Mouse (Mus musculus): ENCODE data around the gene Necab3.

Necab3 gene

DNA sequence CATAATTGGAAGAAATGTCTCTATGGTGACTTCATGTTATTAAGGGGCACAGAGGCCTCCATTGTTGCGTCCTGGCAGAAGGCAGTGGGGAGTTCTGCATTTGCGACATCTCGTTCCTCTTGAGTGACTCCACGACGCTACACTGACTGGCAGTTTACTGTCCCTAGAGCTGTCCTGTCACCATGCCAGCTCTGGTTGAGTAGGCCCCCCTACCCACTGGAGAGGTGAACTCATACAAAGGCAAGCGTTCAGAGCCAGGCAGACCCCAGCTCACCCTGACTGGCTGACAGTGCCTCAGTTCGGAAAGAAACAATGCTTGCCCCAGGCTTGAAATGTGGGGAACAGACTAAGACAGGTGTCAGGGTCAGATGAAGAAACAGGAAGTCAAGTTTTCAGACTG lies 15.6 kb upstream of the Necab3 start:
- DNase-seq (ENCODE audit: extremely low read depth, insufficient read length, low spot score) = no peak

DNA sequence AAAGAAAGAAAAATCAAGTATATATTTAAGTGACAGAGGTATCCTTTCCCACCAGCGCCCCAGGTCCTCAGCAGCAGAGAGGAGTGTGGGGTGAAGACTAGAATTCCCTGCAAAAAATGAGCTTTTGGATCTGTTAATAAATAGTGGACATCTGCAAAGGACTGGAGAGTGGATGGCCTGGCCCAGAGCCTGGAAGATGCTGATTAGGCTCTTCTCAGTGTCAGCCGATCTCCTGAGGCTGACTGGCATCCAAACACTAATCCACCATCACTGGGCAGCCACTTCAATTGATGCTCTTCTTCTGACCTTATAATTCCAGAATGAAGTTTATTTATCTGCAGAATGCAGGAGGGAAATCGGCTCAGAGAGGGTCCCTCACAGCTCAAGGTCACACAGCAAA lies 14.3 kb upstream of the Necab3 start:
- no peak for DNase-seq (ENCODE audit: extremely low read depth, insufficient read length, low spot score)

DNA sequence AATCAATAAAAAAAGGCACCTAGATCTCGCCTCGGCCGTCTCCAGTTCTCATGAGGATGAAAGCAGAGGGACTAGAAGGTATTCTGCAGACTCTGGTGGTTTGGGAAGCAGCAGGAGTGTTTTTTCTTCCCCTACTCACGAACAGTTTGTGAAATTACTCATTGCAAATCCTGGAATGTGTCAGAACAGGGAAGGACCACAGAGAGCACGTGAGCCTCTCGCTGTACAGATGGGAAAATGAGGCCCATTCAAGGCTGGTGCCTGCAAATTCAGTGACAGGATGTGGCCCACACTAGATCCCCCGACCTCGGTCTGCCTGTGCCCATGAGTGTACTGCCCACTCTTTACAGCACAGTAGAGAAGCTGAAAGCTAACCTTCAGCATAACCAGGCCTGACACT lies 13.3 kb upstream of the Necab3 start:
- DNase-seq (ENCODE audit: extremely low read depth, insufficient read length, low spot score) = peak; percentile 57

DNA sequence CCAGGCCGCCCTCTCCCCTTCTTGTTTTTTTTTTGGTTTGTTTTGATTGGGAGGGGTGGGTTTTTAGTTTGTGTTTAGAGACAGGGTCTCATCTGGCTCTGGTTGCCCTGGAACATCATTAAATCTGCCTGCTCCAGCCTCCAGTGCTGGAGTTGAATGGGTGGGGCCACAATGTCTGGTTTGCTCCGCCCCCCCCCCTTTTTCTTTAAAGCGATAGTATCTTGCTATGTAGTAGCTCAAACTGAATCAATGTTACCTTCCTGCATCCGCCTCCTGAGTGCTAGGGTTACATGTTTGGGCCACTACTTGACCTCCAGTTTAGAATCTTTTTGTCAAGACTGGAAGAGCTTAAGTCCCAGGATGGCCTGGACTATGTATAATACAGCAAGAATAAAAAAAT lies 12.6 kb upstream of the Necab3 start:
- DNase-seq (ENCODE audit: extremely low read depth, insufficient read length, low spot score) = no peak

DNA sequence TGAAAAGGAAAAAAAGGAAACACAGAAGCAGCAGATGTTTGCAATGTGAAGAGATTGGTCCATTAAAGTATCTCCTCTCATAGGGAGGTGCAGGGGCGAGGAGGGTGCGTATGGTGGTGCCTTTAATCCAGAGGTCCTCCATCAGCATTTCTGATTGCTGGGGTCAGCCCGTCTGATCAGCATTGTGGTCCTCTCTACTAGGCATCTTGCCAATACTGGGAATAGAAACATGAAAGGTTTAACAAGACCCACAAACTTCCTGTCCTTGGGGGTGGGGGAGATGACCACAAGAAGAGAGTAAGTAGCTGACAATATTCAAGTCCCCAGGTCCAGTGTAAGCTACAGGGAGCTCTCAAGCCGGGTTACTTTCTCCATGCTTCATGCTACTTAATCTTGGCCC lies 12.0 kb upstream of the Necab3 start:
- peak; percentile 42 for DNase-seq (ENCODE audit: extremely low read depth, insufficient read length, low spot score)

GRCm38 (mm10) chr2:154569836-154570286 lies 11.2 kb upstream of the Necab3 start, which contains the start of gene E2f1:
Gene E2f1 (minus strand): TSS chr2:154569892.
- DNase-seq (ENCODE audit: extremely low read depth, insufficient read length, low spot score) = peak; percentile 98

DNA sequence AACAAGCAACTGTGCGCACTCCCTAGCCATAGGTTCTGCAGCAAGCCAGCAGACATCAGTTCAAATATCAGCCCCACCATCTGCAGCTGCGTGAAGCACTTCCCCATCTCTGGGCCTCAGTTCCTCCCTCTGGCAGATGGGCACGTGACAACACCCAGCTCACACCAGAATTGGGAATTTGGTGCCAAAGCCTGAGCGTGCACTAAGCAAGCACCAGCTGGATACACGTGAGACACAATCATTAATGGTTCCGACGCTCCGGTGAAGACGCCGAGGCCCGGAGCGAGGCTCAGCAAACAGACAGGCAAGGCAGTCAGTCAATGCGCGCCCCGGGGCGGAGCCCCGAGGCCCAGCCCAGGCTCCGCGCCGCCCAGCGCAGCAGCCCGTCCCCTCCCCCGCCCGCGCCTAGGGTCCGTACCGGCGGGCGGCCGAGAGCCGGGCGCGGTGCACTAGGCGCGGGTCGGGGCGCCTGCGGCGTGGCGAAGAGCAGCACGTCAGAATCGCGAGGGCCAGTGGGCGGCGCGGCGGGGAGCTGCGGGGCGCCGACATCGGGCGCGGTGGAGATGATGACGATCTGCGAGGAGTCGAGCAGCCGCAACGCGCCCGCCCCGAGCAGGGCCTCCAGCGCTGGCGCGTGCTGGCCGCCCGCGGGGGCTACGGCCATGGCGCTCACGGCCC lies 10.5 kb upstream of the Necab3 start:
- peak; percentile 84 for DNase-seq (ENCODE audit: extremely low read depth, insufficient read length, low spot score)

GRCm38 (mm10) chr2:154568329-154569070 lies 9.8 kb upstream of the Necab3 start:
- no peak for DNase-seq (ENCODE audit: extremely low read depth, insufficient read length, low spot score)

- DNase-seq (ENCODE audit: extremely low read depth, insufficient read length, low spot score) = no peak
Measured at GRCm38 (mm10) chr2:154567766-154568165, 9.1 kb upstream of the Necab3 start.

GRCm38 (mm10) chr2:154566641-154567040 lies 8.0 kb upstream of the Necab3 start:
- DNase-seq (ENCODE audit: extremely low read depth, insufficient read length, low spot score) = no peak

GRCm38 (mm10) chr2:154565562-154565961 lies 6.9 kb upstream of the Necab3 start:
- no peak for DNase-seq (ENCODE audit: extremely low read depth, insufficient read length, low spot score)

- no peak for DNase-seq (ENCODE audit: extremely low read depth, insufficient read length, low spot score)
Measured at GRCm38 (mm10) chr2:154563612-154564170, 5.0 kb upstream of the Necab3 start.

DNA sequence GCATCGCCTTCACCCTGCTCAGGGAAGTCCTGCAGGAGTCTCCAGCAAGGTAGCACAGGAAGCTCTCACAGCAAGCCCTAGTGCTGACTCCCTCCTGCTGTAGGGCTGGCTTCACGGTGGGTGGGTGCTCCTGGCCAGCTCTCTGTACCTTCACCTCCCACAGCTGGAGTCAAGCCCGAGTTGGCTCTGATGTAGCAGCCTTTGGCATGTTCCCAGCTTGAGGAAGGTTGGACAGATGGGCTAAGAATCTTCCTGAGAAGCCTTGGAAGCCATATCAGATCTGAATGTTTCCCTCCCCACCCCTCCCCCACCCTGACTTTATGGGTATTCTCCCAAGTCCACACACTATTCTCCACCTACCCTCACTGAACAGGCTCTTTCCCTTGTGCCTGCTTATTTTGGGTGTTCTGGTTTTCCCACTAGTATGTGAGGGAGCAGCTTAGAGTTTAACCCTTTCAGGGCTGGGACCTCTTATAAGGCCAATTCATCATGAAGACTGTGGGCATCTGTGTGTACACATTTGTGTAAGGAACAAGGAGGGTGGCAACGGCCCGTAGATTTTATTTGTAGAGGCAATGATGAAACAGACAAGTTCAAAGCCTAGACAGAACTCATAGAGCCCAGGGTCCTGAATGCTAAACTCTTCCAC lies 1.4 kb downstream of the Necab3 start:
- DNase-seq (ENCODE audit: extremely low read depth, insufficient read length, low spot score) = no peak

DNA sequence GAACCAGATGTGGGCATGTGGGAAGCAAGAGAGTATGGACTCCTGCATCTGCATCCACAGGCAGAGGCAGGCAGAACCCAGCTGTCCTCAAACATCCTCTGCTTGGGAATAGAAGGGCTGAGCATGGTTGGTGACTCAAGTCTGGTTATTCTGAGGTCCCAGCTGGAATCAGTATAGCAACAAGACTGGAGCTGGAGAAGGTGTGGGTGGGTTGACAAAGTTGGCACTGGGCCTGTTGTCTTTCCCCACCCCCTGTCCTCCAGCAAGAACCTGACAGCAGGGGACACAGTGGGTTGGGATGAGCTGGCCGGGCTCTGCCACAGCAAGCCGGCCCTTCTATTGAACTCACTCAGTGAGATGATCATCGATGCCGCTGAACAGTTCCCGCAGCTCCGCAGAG lies 3.5 kb downstream of the Necab3 start:
- DNase-seq (ENCODE audit: extremely low read depth, insufficient read length, low spot score) = no peak

DNA sequence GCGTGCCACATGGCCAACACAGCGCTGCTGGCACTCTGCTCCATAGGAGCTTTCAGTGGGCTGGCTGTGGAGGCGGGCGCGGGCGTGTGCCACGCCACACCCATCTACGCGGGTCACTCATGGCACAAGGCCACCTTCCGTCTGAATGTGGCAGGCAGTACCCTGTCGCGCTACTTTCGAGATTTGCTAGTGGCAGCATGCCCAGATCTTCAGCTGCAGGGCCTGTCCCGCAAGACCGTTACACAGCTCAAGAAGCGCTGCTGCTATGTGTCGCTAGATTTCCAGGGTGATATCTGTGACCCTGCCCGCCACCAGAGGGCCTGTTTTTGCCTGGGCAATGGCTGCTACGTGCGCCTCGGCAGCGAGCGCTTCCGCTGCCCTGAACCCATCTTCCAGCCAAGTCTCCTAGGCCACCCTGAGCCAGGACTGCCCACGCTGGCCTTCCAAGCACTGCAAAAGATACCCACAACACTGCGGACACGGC lies 6.2 kb downstream of the Necab3 start:
- no peak for DNase-seq (ENCODE audit: extremely low read depth, insufficient read length, low spot score)

- no peak for DNase-seq (ENCODE audit: extremely low read depth, insufficient read length, low spot score)
Measured at GRCm38 (mm10) chr2:154551927-154552326, 6.8 kb downstream of the Necab3 start.

- no peak for DNase-seq (ENCODE audit: extremely low read depth, insufficient read length, low spot score)
Measured at GRCm38 (mm10) chr2:154551476-154551875, 7.2 kb downstream of the Necab3 start, which contains the start of gene Actl10. Gene Actl10 (plus strand): TSS chr2:154551776.

GRCm38 (mm10) chr2:154550937-154551336 lies 7.8 kb downstream of the Necab3 start:
- DNase-seq (ENCODE audit: extremely low read depth, insufficient read length, low spot score) = no peak

DNA sequence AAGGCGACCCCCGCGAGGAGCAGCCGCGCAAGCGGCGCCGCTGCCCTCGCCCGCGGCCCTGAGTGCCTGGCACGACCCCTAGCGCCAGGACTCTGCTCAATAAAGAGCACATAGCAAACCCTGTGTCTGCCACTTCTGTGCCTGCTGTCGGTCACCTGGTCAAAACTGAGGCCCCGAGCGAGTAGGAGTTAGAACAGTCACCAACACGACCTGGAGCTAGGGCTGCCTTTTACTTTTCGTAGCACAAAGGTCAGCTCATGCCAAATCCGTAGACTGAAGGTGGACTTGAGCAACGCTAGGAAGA lies 8.9 kb downstream of the Necab3 start:
- DNase-seq (ENCODE audit: extremely low read depth, insufficient read length, low spot score) = no peak

DNA sequence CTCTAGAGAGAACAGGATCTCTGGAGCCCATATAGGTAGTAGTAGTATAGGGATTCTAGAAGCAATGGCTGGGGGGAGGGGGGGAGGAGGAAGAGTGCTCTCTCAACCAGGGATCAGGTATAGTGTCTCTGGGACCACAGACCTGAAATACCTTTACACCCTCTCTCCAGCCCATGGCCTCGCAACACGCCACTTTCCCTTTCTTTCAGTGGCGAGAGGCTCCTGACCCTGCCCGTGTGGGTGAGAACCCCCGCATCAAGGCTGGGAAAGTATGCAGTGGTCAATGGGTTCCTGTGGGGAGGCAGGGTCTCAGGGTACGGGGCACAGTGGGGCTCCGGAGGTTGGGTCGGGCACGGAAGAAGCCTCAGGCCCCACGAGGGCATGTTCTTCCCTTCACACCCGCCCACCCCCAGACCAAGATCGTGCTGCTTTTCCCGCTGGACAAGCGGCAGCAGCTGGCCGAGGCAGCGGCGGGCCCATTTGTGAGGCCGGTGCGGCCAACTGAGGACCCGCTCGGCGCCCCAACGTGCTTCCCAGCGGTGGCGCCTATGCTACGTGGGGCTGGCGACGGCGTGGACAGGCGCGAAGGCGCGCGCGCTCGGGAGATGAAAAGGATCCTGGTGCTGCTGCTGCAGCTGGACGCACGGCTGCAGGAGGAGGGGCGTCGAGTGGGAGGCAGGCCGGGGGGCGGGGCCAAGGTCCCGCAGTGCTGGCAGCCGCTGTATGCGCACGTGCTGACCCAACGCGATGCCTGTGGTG lies 9.4 kb downstream of the Necab3 start:
- no peak for DNase-seq (ENCODE audit: extremely low read depth, insufficient read length, low spot score)

GRCm38 (mm10) chr2:154548688-154549087 lies 10.0 kb downstream of the Necab3 start:
- peak; percentile 57 for DNase-seq (ENCODE audit: extremely low read depth, insufficient read length, low spot score)

Data from 3134 (cell line).